Mouse (Mus musculus) left cerebral cortex, adult 9 months (tissue): ENCODE data around the gene Ceacam3.
"Not testable (repeated sequence)": the region's sequence is repeated elsewhere in the genome, so short reads cannot be mapped to it uniquely, and the experiment has no call there.

Source experiments
- DNase-seq, 2 experiments: peaks; one replicate each; pipeline ENCODE4 v3.0.0; 2022; ENCODE audit warnings: low spot score in 2 of 2

The Ceacam3 gene

DNA sequence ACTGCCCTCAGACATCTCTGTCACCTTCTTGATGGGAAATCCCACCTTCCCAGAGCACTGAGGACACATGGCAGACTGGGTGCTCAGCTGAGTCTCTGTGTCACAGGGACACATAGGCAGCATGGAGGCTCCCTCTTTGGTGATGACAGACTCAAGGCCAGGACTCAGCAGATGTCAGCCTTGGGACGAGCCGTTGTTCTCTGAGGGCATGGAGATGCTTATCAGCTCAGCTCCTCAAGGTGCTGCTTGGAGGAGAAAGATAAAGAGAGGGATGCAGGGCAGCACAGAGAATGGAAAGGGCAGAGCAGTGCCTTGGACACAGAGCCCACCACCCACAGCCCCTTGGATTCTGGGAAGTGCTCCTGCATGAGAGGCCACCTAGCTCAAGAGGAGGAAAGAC is at the start of gene Ceacam3:
TSS of gene Ceacam3 (plus strand) at position 352 of the 400 bp plus-strand sequence.
- DNase-seq, result no peak

GRCm38 (mm10) chr7:17101631-17102030 is 48.5 kb upstream of the Ceacam3 start:
- not testable (repeated sequence) for DNase-seq

DNA sequence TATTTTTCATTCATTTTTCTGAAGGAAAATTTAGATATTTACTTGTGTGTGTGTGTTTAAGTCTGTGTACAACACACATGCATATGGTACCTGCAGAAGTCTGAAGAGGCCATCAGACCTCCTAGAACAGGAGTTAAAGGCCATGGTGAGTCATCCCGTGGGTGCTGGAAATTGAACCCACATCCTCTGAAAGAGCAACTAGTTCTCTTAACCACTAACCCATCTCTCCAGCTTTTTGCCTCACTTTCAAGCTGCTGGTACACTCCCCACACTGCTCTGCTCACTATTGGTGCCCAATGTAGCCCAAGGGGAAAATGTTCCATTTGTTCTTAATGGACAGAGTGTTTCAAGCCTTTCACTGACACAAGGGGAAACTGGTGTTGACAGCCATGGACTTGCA is 14.8 kb upstream of the Ceacam3 start:
- DNase-seq, result no peak

DNA sequence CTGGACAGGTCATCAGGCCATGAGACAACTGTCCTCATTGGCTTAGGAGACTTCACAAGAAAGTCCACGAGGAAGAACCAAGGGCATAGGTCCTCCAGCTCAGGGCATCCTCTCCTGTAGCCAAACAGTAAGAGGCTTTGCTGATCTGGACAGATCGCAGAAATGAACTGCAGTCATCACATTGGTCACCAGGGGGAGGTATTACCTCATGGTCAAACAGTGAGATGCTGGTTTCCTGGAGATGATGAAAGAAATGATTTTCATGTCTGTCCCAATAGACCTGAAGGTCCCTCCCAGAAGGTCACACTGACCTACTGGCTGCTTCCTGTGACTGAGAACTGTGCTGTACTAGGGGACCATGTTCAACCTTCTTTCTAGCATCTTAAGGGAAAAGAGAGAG is 5.6 kb downstream of the Ceacam3 start:
- peak in 1 of 2 experiments; percentile 9 for DNase-seq

DNA sequence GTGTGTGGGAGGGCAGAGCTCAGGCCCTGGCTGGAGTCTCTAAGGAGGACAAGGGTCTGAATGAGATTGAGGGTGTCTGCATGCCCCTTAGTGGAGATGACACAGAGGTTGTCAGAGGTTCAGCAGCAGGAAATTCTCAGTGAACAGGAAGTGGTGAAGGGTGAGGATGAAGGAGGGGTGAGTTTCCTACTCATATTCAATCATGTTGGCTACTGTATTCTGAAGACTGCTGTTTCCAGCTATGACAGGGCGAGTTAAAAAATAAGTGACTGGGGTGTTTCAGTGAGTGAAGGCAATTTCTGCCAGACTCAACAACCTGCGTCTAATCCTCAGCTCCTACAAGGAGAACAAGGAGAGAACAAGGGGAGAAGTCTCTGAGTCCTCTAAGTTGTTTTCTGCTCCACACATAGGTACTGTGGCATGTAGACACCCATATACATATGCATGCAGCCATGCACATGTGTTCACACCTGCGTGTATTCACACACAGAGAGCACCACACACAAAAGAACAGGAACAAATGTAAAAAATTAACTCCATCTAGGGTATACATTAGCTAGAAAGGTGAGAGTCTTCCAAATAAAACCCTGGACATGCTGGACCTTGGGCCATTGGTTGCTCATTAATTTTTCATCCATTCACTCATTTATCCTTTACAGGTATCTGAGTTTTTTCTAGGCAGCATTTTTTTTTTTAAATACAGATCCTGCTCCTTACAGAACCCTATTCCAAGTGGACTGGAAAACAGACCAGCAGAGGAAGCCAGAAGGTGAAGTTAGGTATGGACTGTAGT is 7.0 kb downstream of the Ceacam3 start:
- no peak for DNase-seq

- DNase-seq, result no peak
Measured at GRCm38 (mm10) chr7:17159011-17159410, 8.9 kb downstream of the Ceacam3 start.

DNA sequence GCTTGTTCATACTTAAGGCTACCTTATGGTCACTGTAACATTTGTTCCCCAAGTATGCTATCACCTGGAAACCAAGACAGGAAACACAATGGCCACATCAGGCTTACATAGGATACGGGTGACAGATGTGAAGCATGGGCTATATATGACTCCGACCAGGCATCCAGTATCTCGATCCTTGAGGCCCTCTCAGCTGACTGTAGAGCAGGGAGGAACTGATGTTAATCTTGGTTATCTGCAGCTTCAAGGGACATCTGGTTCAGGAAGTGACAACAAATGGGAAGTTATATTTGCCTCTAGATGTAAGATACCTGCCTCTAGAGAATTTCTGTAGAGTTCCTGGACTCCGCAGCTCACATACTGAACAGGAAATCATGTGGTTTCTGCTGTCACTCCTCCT is 21.7 kb downstream of the Ceacam3 start:
- no peak for DNase-seq

GRCm38 (mm10) chr7:17203177-17203576 is 53.1 kb downstream of the Ceacam3 start, which contains the start of gene Psg29:
TSS of gene Psg29 (plus strand) at chr7:17203477.
- no peak for DNase-seq

- DNase-seq, result no peak
Measured at GRCm38 (mm10) chr7:17205530-17206184, 55.6 kb downstream of the Ceacam3 start.
